Mouse (Mus musculus) retina, adult 2 months (tissue): Measurements from ENCODE around the gene Tmem262.

Source experiments
- DNase-seq: peaks from one replicate; pipeline ENCODE4 v3.0.0-alpha.2; 2012; ENCODE audit warnings: low read depth, low spot score

Gene Tmem262

GRCm38 (mm10) chr19:6061021-6061533 is 18.8 kb upstream of the Tmem262 start, which contains the start of gene Znhit2:
Znhit2 (plus strand) TSS chr19:6061192.
- DNase-seq, result peak; percentile 77

- DNase-seq, result no peak
Measured at GRCm38 (mm10) chr19:6061641-6062302, 18.1 kb upstream of the Tmem262 start.

- DNase-seq, result no peak
Measured at GRCm38 (mm10) chr19:6062418-6062817, 17.4 kb upstream of the Tmem262 start.

GRCm38 (mm10) chr19:6063081-6063480 is 16.8 kb upstream of the Tmem262 start:
- DNase-seq, result no peak

- no peak for DNase-seq
Measured at GRCm38 (mm10) chr19:6066571-6066970, 13.3 kb upstream of the Tmem262 start.

GRCm38 (mm10) chr19:6067011-6067723 is 12.7 kb upstream of the Tmem262 start:
- DNase-seq, result no peak

- DNase-seq, result no peak
Measured at GRCm38 (mm10) chr19:6067724-6068415, 12.0 kb upstream of the Tmem262 start, which contains the start of gene Tm7sf2. Tm7sf2 (minus strand) TSS chr19:6068373.

GRCm38 (mm10) chr19:6068951-6069350 is 10.9 kb upstream of the Tmem262 start:
- DNase-seq, result no peak

GRCm38 (mm10) chr19:6069851-6070250 is 10.0 kb upstream of the Tmem262 start:
- DNase-seq, result no peak

GRCm38 (mm10) chr19:6070571-6071250 is 9.1 kb upstream of the Tmem262 start:
- no peak for DNase-seq

- no peak for DNase-seq
Measured at GRCm38 (mm10) chr19:6071261-6071660, 8.6 kb upstream of the Tmem262 start.

GRCm38 (mm10) chr19:6073889-6074288 is 5.9 kb upstream of the Tmem262 start:
- DNase-seq, result no peak

GRCm38 (mm10) chr19:6076564-6077393 is 3.1 kb upstream of the Tmem262 start, which contains the start of gene Vps51:
Vps51 (minus strand) TSS chr19:6077231.
- peak; percentile 90 for DNase-seq

- no peak for DNase-seq
Measured at GRCm38 (mm10) chr19:6082156-6082555, 2.3 kb downstream of the Tmem262 start, which contains the start of gene Gm28374. Gm28374 (minus strand) TSS chr19:6082256.

- peak; percentile 97 for DNase-seq
Measured at GRCm38 (mm10) chr19:6084478-6085248, 4.8 kb downstream of the Tmem262 start, which contains the start of the genes Zfpl1 and Cdca5. Zfpl1 (minus strand) TSS chr19:6084956. Cdca5 (plus strand) TSS chr19:6084983.

GRCm38 (mm10) chr19:6085417-6085879 is 5.6 kb downstream of the Tmem262 start:
- no peak for DNase-seq

- no peak for DNase-seq
Measured at GRCm38 (mm10) chr19:6088841-6089240, 9.0 kb downstream of the Tmem262 start.

- DNase-seq, result no peak
Measured at GRCm38 (mm10) chr19:6094119-6094518, 14.3 kb downstream of the Tmem262 start, which contains the start of gene AC131692.1. AC131692.1 (plus strand) TSS chr19:6094419.

GRCm38 (mm10) chr19:6097847-6098246 is 18.0 kb downstream of the Tmem262 start:
- DNase-seq, result no peak
